Mouse (Mus musculus): ENCODE data around the gene Ank2.

- TF ChIP-seq CTCF (IDR thresholded peaks at IDR 0.05; ENCODE audit: insufficient read depth, low read depth, low read length) (no peak), POLR2A (IDR thresholded peaks at IDR 0.05; ENCODE audit: insufficient read depth, low read depth, low read length) (no peak)
Observed at GRCm38 (mm10) chr3:127311521-127311920, 187.6 kb downstream of the Ank2 start.
